Mouse (Mus musculus) heart, embryonic 15.5 days (tissue): Measurements from ENCODE around the gene Izumo4. TPM values are rescaled to one million over a fixed set of nuclear protein-coding genes. Genes with fewer than 3 reads are reported as not detected.

ENCODE experiments used
- ATAC-seq: fragments of 200-750 bp; cut with Nextera tagmentation; replicated peaks from 2 replicates; pipeline ENCODE4 v1.8.0; 2017; ENCODE audit warnings: low read depth, moderate TSS enrichment; ENCODE audit not compliant: insufficient number of reproducible peaks, insufficient read depth, low FRiP score
- H3K27ac ChIP-seq: fragments of 300-500 bp; sonication (generic); 2 replicates; pipeline ENCODE4 v1.5.1; 2015; ENCODE audit warnings: mild to moderate bottlenecking, inconsistent platforms
- H3K27me3 ChIP-seq: fragments of 300-500 bp; sonication (generic); 2 replicates; pipeline ENCODE4 v1.6.1; 2015; ENCODE audit warnings: inconsistent platforms
- H3K36me3 ChIP-seq: fragments of 300-500 bp; sonication (generic); 2 replicates; pipeline ENCODE4 v1.6.1; 2015; ENCODE audit warnings: mild to moderate bottlenecking, inconsistent platforms
- H3K4me1 ChIP-seq: fragments of 300-500 bp; sonication (generic); replicated peaks from 2 replicates; pipeline ENCODE4 v1.6.1; 2015; ENCODE audit warnings: inconsistent platforms
- H3K4me2 ChIP-seq: fragments of 300-500 bp; sonication (generic); 2 replicates; pipeline ENCODE4 v1.6.1; 2015; ENCODE audit warnings: inconsistent platforms, mild to moderate bottlenecking, moderate library complexity
- H3K4me3 ChIP-seq: fragments of 300-500 bp; sonication (generic); 2 replicates; pipeline ENCODE4 v1.5.1; 2015; ENCODE audit warnings: mild to moderate bottlenecking, inconsistent platforms
- H3K9ac ChIP-seq: fragments of 300-500 bp; sonication (generic); 2 replicates; pipeline ENCODE4 v1.6.1; 2015; ENCODE audit warnings: mild to moderate bottlenecking, inconsistent platforms
- H3K9me3 ChIP-seq: fragments of 300-500 bp; sonication (generic); replicated peaks from 2 replicates; pipeline ENCODE4 v1.6.1; 2016; ENCODE audit warnings: inconsistent platforms
- WGBS: fragments of 180-500 bp; shearing (Covaris S2); methylation state at CpG from one replicate; pipeline ENCODE4 v1.1.7; 2015; ENCODE audit warnings: mixed read lengths; 5-methylcytosine and 5-hydroxymethylcytosine counted together
- polyA plus RNA-seq: library from polyadenylated mRNA; unstranded; fragments of >200 nt; fragmentation: Nextera tagmentation; extraction: Ambion mirVana; gene quantifications from 2 replicates; pipeline ENCODE4 v1.2.1, GENCODE M21; 2015

The Izumo4 gene
- polyA plus RNA-seq, 1 experiment from 2014 or later = 10.4 TPM

DNA sequence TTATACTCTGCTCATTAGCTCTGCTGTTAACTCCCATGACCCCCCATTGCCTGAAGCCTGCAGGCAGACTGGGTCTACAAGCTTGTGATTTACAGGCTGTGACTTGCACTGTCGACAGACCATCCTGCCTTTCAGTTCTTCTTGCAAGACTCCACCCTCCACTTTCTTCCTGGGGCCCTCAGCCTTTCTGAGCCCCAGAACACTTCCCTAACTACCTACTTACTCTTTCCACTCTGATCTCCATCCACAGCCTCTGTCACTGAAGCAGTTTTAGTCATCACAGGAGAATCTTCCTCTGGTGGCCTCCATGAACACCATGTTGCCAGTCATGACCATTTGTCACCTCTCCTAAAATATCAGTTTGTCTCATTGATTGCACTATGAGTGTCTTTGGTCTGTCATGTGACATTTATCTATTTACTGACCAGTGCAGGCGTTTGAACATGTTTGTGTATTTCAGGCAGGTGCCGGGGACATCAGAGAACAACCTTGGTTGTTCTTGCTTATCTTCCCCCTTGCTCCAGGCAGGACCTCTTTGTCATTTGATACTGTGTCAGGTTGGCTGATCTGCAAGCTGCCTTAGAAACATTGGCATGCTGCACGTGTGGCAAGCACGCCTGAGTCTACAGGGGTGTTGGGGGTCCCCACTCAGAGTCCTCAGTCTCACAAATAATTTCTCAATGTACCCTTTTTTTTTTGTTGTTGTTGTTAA lies 38.3 kb upstream of the Izumo4 start:
- no peak for ATAC-seq
- H3K36me3 ChIP-seq = peaks cover 26% of the 10 kb centered on the region
- H3K4me3 ChIP-seq = no peak overlapping the region
- H3K4me2 ChIP-seq = no peak overlapping the region
- no peaks in the 10 kb centered on the region for H3K27me3 ChIP-seq
- WGBS = 25% methylated on average over 5 of the region's 5 CpGs
- no peaks in the 10 kb centered on the region for H3K9me3 ChIP-seq
- no peak overlapping the region; the same call in 1 of the 2 replicates for H3K9ac ChIP-seq
- peak overlapping the region; percentile 95 for H3K27ac ChIP-seq
- peaks cover 41% of the 10 kb centered on the region for H3K4me1 ChIP-seq

DNA sequence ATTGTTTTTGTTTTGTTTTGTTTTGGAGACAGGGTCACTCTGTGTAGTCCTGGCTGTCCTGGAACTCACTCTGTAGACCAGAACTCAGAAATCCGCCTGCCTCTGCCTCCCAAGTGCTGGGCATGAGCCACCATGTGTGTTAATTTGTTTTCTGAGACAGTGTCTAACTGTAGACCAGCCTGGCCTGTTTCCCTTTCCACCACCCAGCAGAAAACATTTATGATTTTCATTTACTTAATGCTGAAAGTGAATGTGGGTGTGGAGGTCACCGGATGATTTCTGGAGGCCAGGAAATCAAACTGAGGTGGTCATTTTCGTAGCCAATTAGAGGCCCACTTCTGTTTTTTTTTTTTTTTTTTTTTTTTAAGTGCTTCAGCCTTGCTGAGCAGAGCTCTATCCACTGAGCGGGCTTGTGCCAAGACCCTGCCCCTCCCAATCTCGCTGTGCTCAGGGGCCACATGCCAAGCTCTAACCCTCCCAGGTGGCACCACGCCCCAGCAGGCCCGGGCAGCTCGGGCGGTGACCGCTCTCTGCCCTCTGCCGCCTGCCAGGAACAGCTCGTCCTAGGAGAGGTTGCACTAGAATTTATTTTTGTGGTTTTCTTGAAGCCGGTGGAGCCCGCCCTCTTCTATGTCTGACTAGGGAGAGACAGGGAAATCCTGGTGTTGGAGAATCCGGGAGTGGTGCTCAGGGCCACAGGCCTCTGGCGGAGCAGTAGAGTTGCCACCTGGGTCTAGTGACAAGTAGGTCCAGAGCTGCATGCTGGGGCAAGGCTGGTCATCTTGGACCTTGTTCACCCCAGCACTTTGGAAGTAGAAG lies 37.6 kb upstream of the Izumo4 start:
- peak overlapping the region; percentile 48 for H3K4me2 ChIP-seq
- peak overlapping the region; percentile 19 for H3K4me3 ChIP-seq
- ATAC-seq = peak; percentile 78
- peaks cover 41% of the 10 kb centered on the region for H3K4me1 ChIP-seq
- WGBS = 12% methylated on average over 16 of the region's 16 CpGs
- H3K27ac ChIP-seq = peak overlapping the region; percentile 95
- H3K9ac ChIP-seq = peak overlapping the region; percentile 43; the same call in 1 of the 2 replicates
- no peaks in the 10 kb centered on the region for H3K9me3 ChIP-seq
- peaks cover 34% of the 10 kb centered on the region for H3K36me3 ChIP-seq
- no peaks in the 10 kb centered on the region for H3K27me3 ChIP-seq

GRCm38 (mm10) chr10:80665016-80665380 lies 37.0 kb upstream of the Izumo4 start:
- Histone ChIP-seq H3K9ac (peak overlapping the region; percentile 43; the same call in 1 of the 2 replicates), H3K4me1 (peaks cover 47% of the 10 kb centered on the region), H3K27ac (peak overlapping the region; percentile 95), H3K4me2 (peak overlapping the region; percentile 48), H3K4me3 (peak overlapping the region; percentile 19), H3K36me3 (peaks cover 39% of the 10 kb centered on the region), H3K9me3 (no peaks in the 10 kb centered on the region), H3K27me3 (no peaks in the 10 kb centered on the region)
- 10% methylated on average over 10 of the region's 10 CpGs for whole genome bisulfite sequencing
- ATAC-seq = peak; percentile 67

DNA sequence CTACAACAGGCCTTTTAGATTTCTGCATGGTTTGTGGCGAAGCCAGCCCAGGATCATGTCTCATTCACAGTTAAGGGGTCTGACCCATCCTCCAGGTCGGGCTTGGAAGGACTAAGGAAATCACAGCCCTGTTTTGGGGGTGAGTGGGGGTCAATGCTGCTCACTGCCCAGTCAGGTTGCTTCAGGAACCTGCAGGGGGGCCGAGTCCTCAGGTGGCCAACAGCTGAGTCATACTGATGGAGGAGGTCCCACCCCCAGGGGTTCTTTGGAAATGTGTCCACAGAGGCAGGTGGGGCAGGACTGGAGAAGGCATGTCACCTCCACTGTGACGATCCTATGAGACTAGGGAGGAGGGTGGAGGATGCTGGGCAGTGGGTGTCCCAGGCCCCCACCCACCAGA lies 36.5 kb upstream of the Izumo4 start:
- peaks cover 44% of the 10 kb centered on the region for H3K36me3 ChIP-seq
- H3K4me2 ChIP-seq = peak overlapping the region; percentile 48; the same call in 1 of the 2 replicates
- no peaks in the 10 kb centered on the region for H3K27me3 ChIP-seq
- H3K27ac ChIP-seq = peak overlapping the region; percentile 95
- H3K4me1 ChIP-seq = peaks cover 52% of the 10 kb centered on the region
- H3K9me3 ChIP-seq = no peaks in the 10 kb centered on the region
- ATAC-seq = no peak
- 50% methylated on average over 4 of the region's 4 CpGs for WGBS
- peak overlapping the region; percentile 25; the same call in 1 of the 2 replicates for H3K9ac ChIP-seq
- no peak overlapping the region for H3K4me3 ChIP-seq

GRCm38 (mm10) chr10:80665981-80666733 lies 35.8 kb upstream of the Izumo4 start:
- Histone ChIP-seq H3K36me3 (peaks cover 50% of the 10 kb centered on the region), H3K27ac (peak overlapping the region; percentile 95), H3K9me3 (no peaks in the 10 kb centered on the region), H3K4me2 (no peak overlapping the region), H3K4me1 (peaks cover 56% of the 10 kb centered on the region), H3K9ac (peak overlapping the region; percentile 25; the same call in 1 of the 2 replicates), H3K27me3 (no peaks in the 10 kb centered on the region), H3K4me3 (no peak overlapping the region)
- ATAC-seq = no peak
- WGBS = 75% methylated on average over 10 of the region's 10 CpGs

- H3K4me3 ChIP-seq = no peak overlapping the region
- peaks cover 56% of the 10 kb centered on the region for H3K36me3 ChIP-seq
- H3K9ac ChIP-seq = 0 out of 2 replicates have a peak overlapping the region, but pooled peaks have one; percentile 13
- 77% methylated on average over 19 of the region's 19 CpGs for WGBS
- ATAC-seq = no peak
- no peaks in the 10 kb centered on the region for H3K9me3 ChIP-seq
- no peak overlapping the region for H3K4me2 ChIP-seq
- peaks cover 57% of the 10 kb centered on the region for H3K4me1 ChIP-seq
- no peaks in the 10 kb centered on the region for H3K27me3 ChIP-seq
- peak overlapping the region; percentile 95 for H3K27ac ChIP-seq
Measured at GRCm38 (mm10) chr10:80666837-80667412, 35.1 kb upstream of the Izumo4 start.

DNA sequence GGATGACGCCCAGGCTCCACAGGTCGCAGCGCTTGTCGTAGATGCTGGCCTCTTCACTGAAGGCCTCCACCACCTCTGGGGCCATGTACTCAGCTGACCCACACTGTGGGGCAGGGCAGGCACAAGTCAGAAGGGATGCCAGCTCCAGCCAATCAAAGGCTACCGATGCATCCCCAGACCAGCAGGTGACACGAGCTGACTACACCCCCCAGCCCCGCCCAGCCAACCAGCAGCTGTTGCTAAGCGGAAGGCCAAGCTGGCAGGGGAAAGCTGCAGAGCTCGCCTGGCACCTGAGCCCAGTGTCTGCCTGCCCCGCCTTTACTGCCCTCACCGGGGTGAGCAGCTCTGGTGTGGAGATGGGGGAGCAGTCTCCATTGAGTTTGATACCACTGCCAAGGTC lies 33.4 kb upstream of the Izumo4 start:
- H3K27me3 ChIP-seq = no peaks in the 10 kb centered on the region
- peaks cover 66% of the 10 kb centered on the region for H3K4me1 ChIP-seq
- no peak for ATAC-seq
- WGBS = 87% methylated on average over 11 of the region's 11 CpGs
- no peak overlapping the region for H3K4me3 ChIP-seq
- no peak overlapping the region for H3K9ac ChIP-seq
- no peaks in the 10 kb centered on the region for H3K9me3 ChIP-seq
- H3K36me3 ChIP-seq = peaks cover 56% of the 10 kb centered on the region
- H3K4me2 ChIP-seq = no peak overlapping the region
- H3K27ac ChIP-seq = no peak overlapping the region

DNA sequence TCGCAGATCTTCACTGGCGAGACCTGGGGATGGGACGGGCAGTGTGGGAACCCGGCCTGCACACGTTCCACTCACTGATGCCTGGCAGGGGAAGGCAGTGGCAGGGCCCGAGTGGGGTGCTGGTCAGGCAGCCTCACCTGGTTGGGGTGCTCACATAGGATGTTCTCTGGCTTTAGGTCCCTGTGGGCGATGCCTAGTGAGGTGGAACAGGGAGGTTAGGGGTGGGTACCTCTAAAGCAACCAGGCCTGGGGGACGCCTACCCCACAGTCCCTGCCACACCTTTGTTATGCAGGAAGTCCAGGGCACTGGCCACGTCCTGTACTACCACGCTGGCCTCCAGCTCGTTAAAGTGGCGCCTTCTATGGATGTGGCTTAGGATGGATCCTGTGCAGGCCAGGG lies 33.0 kb upstream of the Izumo4 start:
- H3K27ac ChIP-seq = no peak overlapping the region
- no peak overlapping the region for H3K4me3 ChIP-seq
- peaks cover 56% of the 10 kb centered on the region for H3K36me3 ChIP-seq
- H3K27me3 ChIP-seq = no peaks in the 10 kb centered on the region
- H3K9me3 ChIP-seq = no peaks in the 10 kb centered on the region
- H3K9ac ChIP-seq = no peak overlapping the region
- no peak for ATAC-seq
- no peak overlapping the region for H3K4me2 ChIP-seq
- WGBS = 86% methylated on average over 12 of the region's 12 CpGs
- peaks cover 66% of the 10 kb centered on the region for H3K4me1 ChIP-seq

DNA sequence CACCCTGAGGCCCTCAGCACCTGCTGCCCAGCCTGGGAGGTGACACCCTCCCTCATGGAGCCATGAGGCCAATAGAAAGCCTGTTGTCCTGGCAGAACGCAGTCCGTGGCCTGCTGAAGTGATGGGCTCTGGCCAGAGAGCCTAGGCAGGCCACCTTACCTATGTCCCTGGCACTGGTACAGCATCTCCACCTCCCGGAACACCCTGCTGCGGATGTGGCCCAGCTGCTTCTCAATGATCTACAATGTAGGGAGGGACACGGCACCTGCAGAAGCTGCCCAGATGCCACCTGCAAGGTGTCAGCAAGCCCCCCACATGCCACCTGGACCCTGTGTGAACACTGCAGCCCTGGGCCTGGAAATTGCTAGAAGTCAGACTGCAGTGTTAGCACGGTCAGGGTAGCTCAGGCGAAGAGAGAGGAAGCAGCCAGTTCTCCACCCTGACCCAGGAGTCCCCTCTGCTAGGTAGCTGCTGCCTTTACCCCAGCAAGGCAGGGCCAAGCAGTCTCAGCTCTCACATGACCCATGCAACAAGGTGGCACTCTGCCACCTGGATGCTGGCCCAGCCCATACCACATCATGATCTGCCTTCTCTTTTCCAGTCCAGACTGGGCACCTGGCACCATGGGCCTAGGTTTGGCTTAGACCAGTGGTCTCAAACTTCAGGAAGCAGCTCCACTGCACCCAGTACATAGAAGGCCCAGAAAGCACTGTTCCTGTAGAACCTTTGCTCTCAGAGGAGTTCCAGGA lies 32.1 kb upstream of the Izumo4 start:
- WGBS = 91% methylated on average over 7 of the region's 7 CpGs
- Histone ChIP-seq H3K9ac (no peak overlapping the region; the same call in 1 of the 2 replicates), H3K4me2 (no peak overlapping the region), H3K4me1 (peaks cover 66% of the 10 kb centered on the region), H3K27me3 (no peaks in the 10 kb centered on the region), H3K36me3 (peaks cover 56% of the 10 kb centered on the region), H3K9me3 (no peaks in the 10 kb centered on the region), H3K27ac (no peak overlapping the region), H3K4me3 (no peak overlapping the region)
- no peak for ATAC-seq

- Histone ChIP-seq H3K9ac (no peak overlapping the region), H3K9me3 (no peaks in the 10 kb centered on the region), H3K27ac (no peak overlapping the region), H3K27me3 (no peaks in the 10 kb centered on the region), H3K4me1 (peaks cover 66% of the 10 kb centered on the region), H3K4me2 (no peak overlapping the region), H3K36me3 (peaks cover 56% of the 10 kb centered on the region), H3K4me3 (no peak overlapping the region)
- 85% methylated on average over 2 of the region's 2 CpGs for WGBS
- ATAC-seq = no peak
Measured at GRCm38 (mm10) chr10:80670531-80670930, 31.5 kb upstream of the Izumo4 start.
